Mouse (Mus musculus) embryonic facial prominence, embryonic 10.5 days (tissue): Measurements from ENCODE around the gene Snrpg. TPM values are rescaled to one million over a fixed set of nuclear protein-coding genes. Genes with fewer than 3 reads are reported as not detected.
A peak's percentile ranks its signal among the peaks of the same experiment; 100 is the strongest.

Experiments used
- DNase-seq: peaks from one replicate; pipeline ENCODE4 v3.0.0-alpha.2; 2017; ENCODE audit warnings: low spot score
- H3K27ac ChIP-seq: fragments of 300-500 bp; sonication (generic); replicated peaks from 2 replicates; pipeline ENCODE4 v1.5.1; 2016; ENCODE audit warnings: mild to moderate bottlenecking
- H3K27me3 ChIP-seq: fragments of 300-500 bp; sonication (generic); replicated peaks from 2 replicates; pipeline ENCODE4 v1.6.1; 2016; ENCODE audit warnings: low read depth, mild to moderate bottlenecking; ENCODE audit not compliant: poor library complexity, severe bottlenecking
- H3K36me3 ChIP-seq: fragments of 300-500 bp; sonication (generic); replicated peaks from 2 replicates; pipeline ENCODE4 v1.6.1; 2016; ENCODE audit warnings: mild to moderate bottlenecking, moderate library complexity
- H3K4me1 ChIP-seq: fragments of 300-500 bp; sonication (generic); 2 replicates; pipeline ENCODE4 v1.6.1; 2016
- H3K4me3 ChIP-seq: fragments of 300-500 bp; sonication (generic); 2 replicates; pipeline ENCODE4 v1.5.1; 2016; ENCODE audit warnings: mild to moderate bottlenecking, moderate library complexity
- H3K9me3 ChIP-seq: fragments of 300-500 bp; sonication (generic); 2 replicates; pipeline ENCODE4 v1.6.1; 2016; ENCODE audit warnings: mild to moderate bottlenecking
- WGBS: fragments of 180-500 bp; shearing (Covaris S2); methylation state at CpG from one replicate; pipeline ENCODE4 v1.1.7; 2016; 5-methylcytosine and 5-hydroxymethylcytosine counted together
- polyA plus RNA-seq: library from polyadenylated mRNA; unstranded; fragments of >200 nt; fragmentation: Nextera tagmentation; extraction: Ambion mirVana; gene quantifications from 2 replicates; pipeline ENCODE4 v1.2.1, GENCODE M21; 2016

Snrpg gene
- polyA plus RNA-seq, 1 experiment from 2014 or later: 902 TPM

GRCm38 (mm10) chr6:86395021-86395420 is 23.9 kb downstream of the Snrpg start:
- H3K4me3 ChIP-seq: peak overlapping the region; percentile 85; the same call in 1 of the 2 replicates
- no peaks in the 10 kb centered on the region for H3K9me3 ChIP-seq
- no peaks in the 10 kb centered on the region for H3K27me3 ChIP-seq
- no peak for DNase-seq
- H3K36me3 ChIP-seq: peaks cover 44% of the 10 kb centered on the region
- H3K27ac ChIP-seq: no peak overlapping the region
- H3K4me1 ChIP-seq: peaks cover 27% of the 10 kb centered on the region
- 92% methylated on average over 9 of the region's 9 CpGs for WGBS

GRCm38 (mm10) chr6:86395969-86396368 is 24.9 kb downstream of the Snrpg start:
- Histone ChIP-seq H3K27me3 (no peaks in the 10 kb centered on the region), H3K4me1 (peaks cover 30% of the 10 kb centered on the region), H3K9me3 (no peaks in the 10 kb centered on the region), H3K4me3 (peak overlapping the region; percentile 85), H3K36me3 (peaks cover 34% of the 10 kb centered on the region), H3K27ac (peak overlapping the region; percentile 85)
- DNase-seq: no peak
- 46% methylated on average over 10 of the region's 10 CpGs for WGBS

- peak; percentile 92 for DNase-seq
- H3K36me3 ChIP-seq: peaks cover 27% of the 10 kb centered on the region
- peak within 1 kb of the TSS; percentile 85 for H3K4me3 ChIP-seq
- WGBS: under 1% methylated on average over 51 of the region's 51 CpGs
- H3K9me3 ChIP-seq: no peaks in the 10 kb centered on the region
- peaks cover 31% of the 10 kb centered on the region for H3K4me1 ChIP-seq
- H3K27me3 ChIP-seq: no peaks in the 10 kb centered on the region
- peak within 1 kb of the TSS; percentile 85 for H3K27ac ChIP-seq
These were observed 25.6 kb downstream of the Snrpg start, which contains the start of gene Pcyox1 for GRCm38 (mm10) chr6:86396581-86397256. Pcyox1 (minus strand) TSS chr6:86397154.

- H3K36me3 ChIP-seq: peaks cover 20% of the 10 kb centered on the region
- 7% methylated on average over 14 of the region's 14 CpGs for WGBS
- no peak for DNase-seq
These were observed 26.3 kb downstream of the Snrpg start for GRCm38 (mm10) chr6:86397257-86397980.

DNA sequence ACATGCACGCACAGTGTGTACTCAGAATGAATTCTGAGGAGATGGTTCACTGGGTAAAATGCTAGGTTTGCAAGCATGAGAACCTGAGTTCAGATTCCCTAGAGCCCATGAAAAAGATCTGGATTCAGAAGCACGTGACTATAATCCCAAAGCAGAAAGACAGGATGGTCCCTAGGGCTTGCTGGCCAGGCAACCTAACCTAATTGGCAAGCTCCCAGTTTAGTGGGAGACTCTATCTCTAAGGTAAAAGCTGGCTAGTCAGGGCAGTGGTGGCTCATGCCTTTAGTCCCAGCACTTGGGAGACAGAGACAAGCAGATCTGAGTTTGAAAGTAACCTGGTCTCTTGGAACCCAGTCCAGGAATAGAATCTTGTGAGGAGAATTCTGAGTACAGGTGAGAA is 27.9 kb downstream of the Snrpg start:
- Histone ChIP-seq H3K27me3 (no peaks in the 10 kb centered on the region), H3K27ac (no peak overlapping the region), H3K36me3 (peaks cover 6% of the 10 kb centered on the region), H3K4me1 (peaks cover 31% of the 10 kb centered on the region), H3K4me3 (no peak overlapping the region), H3K9me3 (no peaks in the 10 kb centered on the region)
- WGBS: 80% methylated on average over 2 of the region's 2 CpGs
- no peak for DNase-seq

More at GRCm38 (mm10) chr6:86397257-86397980, 26.3 kb downstream of the Snrpg start:
- no peaks in the 10 kb centered on the region for H3K9me3 ChIP-seq
- H3K27ac ChIP-seq: peak overlapping the region; percentile 85
- peaks cover 31% of the 10 kb centered on the region for H3K4me1 ChIP-seq
- no peaks in the 10 kb centered on the region for H3K27me3 ChIP-seq
- peak overlapping the region; percentile 85 for H3K4me3 ChIP-seq

DNA sequence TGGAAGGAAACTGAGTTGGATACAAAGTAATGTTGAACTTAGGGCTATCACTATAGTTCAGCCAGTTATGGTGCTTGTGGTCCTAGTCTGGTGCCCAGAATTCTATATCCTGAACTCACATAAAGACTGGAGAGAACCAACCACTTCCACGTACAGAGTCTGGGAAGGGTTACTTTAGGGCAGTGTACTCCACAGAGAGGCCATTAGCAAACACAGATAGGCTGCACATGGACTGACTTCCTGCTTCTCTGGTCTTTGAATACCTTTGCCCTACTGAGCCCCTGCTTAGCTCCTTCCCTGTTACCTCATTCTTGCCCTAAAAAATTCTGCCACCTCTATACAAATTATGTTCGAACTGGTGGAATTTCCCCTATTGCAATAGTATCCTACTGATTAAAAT is 28.9 kb downstream of the Snrpg start:
- Histone ChIP-seq H3K27me3 (no peaks in the 10 kb centered on the region), H3K4me3 (no peak overlapping the region), H3K4me1 (peaks cover 27% of the 10 kb centered on the region), H3K27ac (no peak overlapping the region), H3K9me3 (no peaks in the 10 kb centered on the region), H3K36me3 (no peaks in the 10 kb centered on the region)
- WGBS: 83% methylated on average over 2 of the region's 2 CpGs
- no peak for DNase-seq

GRCm38 (mm10) chr6:86400972-86401371 is 29.9 kb downstream of the Snrpg start:
- Histone ChIP-seq H3K27ac (0 out of 2 replicates have a peak overlapping the region, but pooled peaks have one; percentile 25), H3K9me3 (no peaks in the 10 kb centered on the region), H3K36me3 (no peaks in the 10 kb centered on the region), H3K27me3 (no peaks in the 10 kb centered on the region), H3K4me1 (peaks cover 19% of the 10 kb centered on the region), H3K4me3 (peak overlapping the region; percentile 46)
- 7% methylated on average over 9 of the region's 9 CpGs for WGBS
- peak; percentile 80 for DNase-seq

DNA sequence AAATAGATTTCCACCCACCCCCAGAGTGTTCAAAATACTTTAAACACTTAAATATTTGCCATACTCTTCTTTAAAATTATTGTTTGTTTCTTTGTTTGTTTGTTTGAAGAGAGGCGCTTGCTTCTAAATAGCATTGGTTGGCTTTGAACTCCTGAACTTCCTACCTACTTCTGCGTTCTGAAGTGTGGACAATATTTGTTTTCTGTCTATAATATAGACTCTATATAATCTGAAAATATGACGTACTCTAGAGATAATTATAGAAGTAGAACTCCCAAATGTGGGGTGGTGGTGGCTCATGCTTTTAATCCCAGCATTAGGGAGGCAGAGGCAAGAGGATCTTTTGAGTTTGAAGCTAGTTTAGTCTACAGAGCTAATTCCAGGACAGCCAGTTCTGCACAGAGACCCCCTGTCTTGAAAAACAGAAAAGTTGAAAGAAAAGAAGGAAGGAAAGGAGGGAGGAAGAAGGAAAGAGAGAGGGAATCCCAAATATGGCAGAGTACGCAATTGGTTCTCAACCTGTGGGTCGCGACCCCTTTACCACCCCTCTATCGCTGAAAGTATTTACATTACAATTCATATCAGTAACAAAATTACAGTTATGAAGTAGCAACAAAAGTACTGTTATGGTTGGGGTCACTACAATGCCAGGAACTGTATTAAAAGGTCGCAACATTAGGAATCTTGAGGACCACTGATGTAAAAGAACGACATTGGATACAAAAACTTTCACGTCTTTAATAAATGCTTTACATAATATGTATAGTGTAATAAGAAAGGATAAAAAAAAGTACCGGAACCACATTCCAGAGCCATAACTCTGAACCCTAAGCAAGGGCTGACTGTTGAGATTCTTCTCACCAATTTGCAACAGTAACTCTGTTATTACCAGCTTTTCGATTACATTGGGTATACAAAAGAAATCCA is 31.8 kb downstream of the Snrpg start:
- Histone ChIP-seq H3K27ac (peak overlapping the region; percentile 100; the same call in 1 of the 2 replicates), H3K27me3 (no peaks in the 10 kb centered on the region), H3K4me1 (peaks cover 17% of the 10 kb centered on the region), H3K36me3 (peaks cover 18% of the 10 kb centered on the region), H3K4me3 (peak overlapping the region; percentile 91), H3K9me3 (no peaks in the 10 kb centered on the region)
- WGBS: 36% methylated on average over 12 of the region's 12 CpGs
- peak; percentile 23 for DNase-seq

GRCm38 (mm10) chr6:86403728-86404099 is 32.6 kb downstream of the Snrpg start:
- WGBS: under 1% methylated on average over 15 of the region's 15 CpGs
- DNase-seq: peak; percentile 87
- Histone ChIP-seq H3K9me3 (no peaks in the 10 kb centered on the region), H3K27me3 (no peaks in the 10 kb centered on the region), H3K4me1 (peaks cover 17% of the 10 kb centered on the region), H3K27ac (peak overlapping the region; percentile 100), H3K4me3 (peak overlapping the region; percentile 91), H3K36me3 (peaks cover 26% of the 10 kb centered on the region)

DNA sequence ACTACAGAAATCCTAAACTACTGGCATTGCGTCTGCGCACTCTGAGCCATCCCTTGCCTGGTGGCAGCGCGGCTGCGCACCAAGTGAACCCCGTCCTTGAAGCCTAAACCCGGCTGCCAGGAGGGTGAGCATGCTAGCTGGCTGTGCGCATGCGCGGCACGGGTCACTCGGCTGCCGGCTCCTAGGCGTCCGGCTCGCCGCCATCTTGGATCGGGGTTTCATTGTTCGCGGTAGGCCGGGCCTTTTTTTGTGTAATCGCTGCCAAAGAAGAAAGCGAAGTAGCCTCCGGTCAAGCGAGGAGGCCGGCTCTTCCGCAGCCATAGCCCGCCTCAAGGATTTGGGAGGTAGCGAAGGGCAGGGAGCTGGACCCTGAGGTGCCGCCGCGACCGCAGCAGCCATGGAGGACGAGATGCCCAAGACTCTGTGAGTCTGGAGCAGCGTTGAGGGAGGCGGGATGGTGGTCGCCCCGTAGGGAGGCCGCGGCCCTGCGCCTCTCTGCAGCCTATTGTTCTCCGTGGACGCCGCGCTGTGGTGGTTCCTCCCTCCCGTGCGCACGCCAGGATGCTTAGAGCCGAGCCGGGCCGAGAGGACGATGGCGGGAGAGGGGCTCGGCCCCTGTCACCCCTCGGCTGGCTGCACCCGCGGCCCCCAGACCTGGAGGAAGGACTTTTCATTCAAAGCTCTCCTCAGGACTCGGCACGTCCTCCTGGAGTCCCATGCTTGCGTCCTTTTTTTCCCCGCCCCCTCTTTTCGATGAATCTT is 33.2 kb downstream of the Snrpg start, which contains the start of gene Tia1:
Gene Tia1, plus strand, starts transcription at position 120 of the 762 bp plus-strand sequence.
- DNase-seq: peak; percentile 98
- peak within 1 kb of the TSS; percentile 100 for H3K27ac ChIP-seq
- WGBS: under 1% methylated on average over 62 of the region's 62 CpGs
- peaks cover 17% of the 10 kb centered on the region for H3K4me1 ChIP-seq
- no peaks in the 10 kb centered on the region for H3K27me3 ChIP-seq
- no peaks in the 10 kb centered on the region for H3K9me3 ChIP-seq
- peak within 1 kb of the TSS; percentile 91 for H3K4me3 ChIP-seq
- H3K36me3 ChIP-seq: peaks cover 32% of the 10 kb centered on the region

DNA sequence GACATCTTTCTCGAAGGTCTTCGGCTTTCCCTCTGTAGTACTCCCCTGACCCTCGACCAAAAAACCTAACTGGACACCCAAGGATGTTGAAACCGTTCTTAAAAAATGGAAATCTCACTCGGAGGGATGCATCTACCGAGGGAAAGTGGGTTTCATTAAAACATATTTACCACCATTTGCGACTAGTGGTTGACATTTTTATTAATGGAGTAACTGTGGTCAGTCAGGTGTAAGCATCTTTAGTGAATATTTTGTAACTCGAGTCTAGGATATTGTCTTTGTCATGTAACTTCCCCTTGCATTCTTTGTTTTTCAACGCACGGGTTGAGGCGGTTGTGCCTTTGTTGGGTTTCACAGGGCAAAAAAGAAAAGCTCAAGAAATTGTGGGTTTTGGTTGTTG is 33.9 kb downstream of the Snrpg start:
- no peaks in the 10 kb centered on the region for H3K9me3 ChIP-seq
- DNase-seq: peak; percentile 19
- WGBS: 2% methylated on average over 11 of the region's 11 CpGs
- H3K4me3 ChIP-seq: peak overlapping the region; percentile 91
- peaks cover 17% of the 10 kb centered on the region for H3K4me1 ChIP-seq
- peaks cover 38% of the 10 kb centered on the region for H3K36me3 ChIP-seq
- no peaks in the 10 kb centered on the region for H3K27me3 ChIP-seq
- H3K27ac ChIP-seq: peak overlapping the region; percentile 100
